Mouse (Mus musculus): ENCODE results near the gene Rims1. TPM values are rescaled to one million over a fixed set of nuclear protein-coding genes. Genes with fewer than 3 reads are reported as not detected.

The Rims1 gene
- total RNA-seq, 4 experiments from 2014 or later, result 227 to 279 (median 248) TPM

GRCm38 (mm10) chr1:22377062-22377461 lies 428.7 kb downstream of the Rims1 start:
- no peak for DNase-seq (ENCODE audit: low spot score in 2 of 2)

- DNase-seq (ENCODE audit: low spot score in 2 of 2), result no peak
Observed at GRCm38 (mm10) chr1:22356209-22356608, 449.6 kb downstream of the Rims1 start.

GRCm38 (mm10) chr1:22353687-22354086 lies 452.1 kb downstream of the Rims1 start:
- no peak for DNase-seq (ENCODE audit: low spot score in 2 of 2)

GRCm38 (mm10) chr1:22338914-22339313 lies 466.9 kb downstream of the Rims1 start:
- no peak for DNase-seq (ENCODE audit: low spot score in 2 of 2)

- DNase-seq (ENCODE audit: low spot score in 2 of 2), result no peak
Observed at GRCm38 (mm10) chr1:22320941-22321676, 484.7 kb downstream of the Rims1 start.

GRCm38 (mm10) chr1:22315537-22315936 lies 490.3 kb downstream of the Rims1 start:
- no peak for DNase-seq (ENCODE audit: low spot score in 2 of 2)

- no peak for DNase-seq (ENCODE audit: low spot score in 2 of 2)
Observed at GRCm38 (mm10) chr1:22311471-22311870, 494.3 kb downstream of the Rims1 start.

GRCm38 (mm10) chr1:22306519-22306918 lies 499.3 kb downstream of the Rims1 start:
- no peak for DNase-seq (ENCODE audit: low spot score in 2 of 2)

GRCm38 (mm10) chr1:22305932-22306331 lies 499.9 kb downstream of the Rims1 start:
- no peak for DNase-seq (ENCODE audit: low spot score in 2 of 2)

- no peak for DNase-seq (ENCODE audit: low spot score in 2 of 2)
Observed at GRCm38 (mm10) chr1:22293953-22294352, 511.8 kb downstream of the Rims1 start.

GRCm38 (mm10) chr1:22293310-22293709 lies 512.5 kb downstream of the Rims1 start:
- no peak for DNase-seq (ENCODE audit: low spot score in 2 of 2)

GRCm38 (mm10) chr1:22286807-22287206 lies 519.0 kb downstream of the Rims1 start:
- no peak for DNase-seq (ENCODE audit: low spot score in 2 of 2)

- DNase-seq (ENCODE audit: low spot score in 2 of 2), result no peak
Observed at GRCm38 (mm10) chr1:22279954-22280353, 525.8 kb downstream of the Rims1 start.

GRCm38 (mm10) chr1:22274081-22274480 lies 531.7 kb downstream of the Rims1 start:
- no peak for DNase-seq (ENCODE audit: low spot score in 2 of 2)

GRCm38 (mm10) chr1:22270131-22270530 lies 535.7 kb downstream of the Rims1 start:
- no peak for DNase-seq (ENCODE audit: low spot score in 2 of 2)

GRCm38 (mm10) chr1:22268581-22269359 lies 537.0 kb downstream of the Rims1 start:
- peak; percentile 76 to 90 for DNase-seq (ENCODE audit: low spot score in 2 of 2)

- DNase-seq (ENCODE audit: low spot score in 2 of 2), result peak; percentile 37 to 58
Observed at GRCm38 (mm10) chr1:22266491-22266890, 539.3 kb downstream of the Rims1 start.

GRCm38 (mm10) chr1:22265528-22265927 lies 540.3 kb downstream of the Rims1 start:
- no peak for DNase-seq (ENCODE audit: low spot score in 2 of 2)

GRCm38 (mm10) chr1:22262169-22262950 lies 543.4 kb downstream of the Rims1 start:
- DNase-seq (ENCODE audit: low spot score in 2 of 2), result no peak

- no peak for DNase-seq (ENCODE audit: low spot score in 2 of 2)
Observed at GRCm38 (mm10) chr1:22261702-22262101, 544.1 kb downstream of the Rims1 start.

- no peak for DNase-seq (ENCODE audit: low spot score in 2 of 2)
Observed at GRCm38 (mm10) chr1:22260291-22260690, 545.5 kb downstream of the Rims1 start.

- no peak for DNase-seq (ENCODE audit: low spot score in 2 of 2)
Observed at GRCm38 (mm10) chr1:22258356-22258755, 547.4 kb downstream of the Rims1 start.
